Mouse (Mus musculus) MEL (cell line): ENCODE measurements around the gene H2-Eb1. TPM values are rescaled to one million over a fixed set of nuclear protein-coding genes. Genes with fewer than 3 reads are reported as not detected.

ENCODE experiments used
- DNase-seq: peaks from one replicate; pipeline ENCODE4 v3.0.0; 2011; ENCODE audit warnings: low read depth, low spot score
- H3K27ac ChIP-seq: 2 replicates; pipeline ENCODE4 v1.5.1; 2012; ENCODE audit warnings: low read depth, mild to moderate bottlenecking, control low read depth, low read length, moderate library complexity; ENCODE audit not compliant: control insufficient read depth
- H3K27me3 ChIP-seq, 2 experiments: fragments of 150-350 bp in 1 of 2; sonication (generic) in 1 of 2; 2 replicates each; pipeline ENCODE4 v1.6.1; 2012; ENCODE audit warnings: low read length in 2 of 2, mild to moderate bottlenecking in 2 of 2, improper control_type of control experiment in 1 of 2, moderate library complexity in 1 of 2; ENCODE audit not compliant: insufficient read depth in 2 of 2, control insufficient read depth in 1 of 2
- H3K36me3 ChIP-seq, 2 experiments: 2 replicates each; pipeline ENCODE4 v1.6.1; 2012 to 2014; ENCODE audit warnings: low read length in 2 of 2, improper control_type of control experiment in 1 of 2, inconsistent platforms in 1 of 2, mild to moderate bottlenecking in 1 of 2; ENCODE audit not compliant: insufficient read depth in 2 of 2, control insufficient read depth in 1 of 2
- H3K4me1 ChIP-seq, 2 experiments: fragments of 150-350 bp in 1 of 2; sonication (generic) in 1 of 2; 2 replicates each; pipeline ENCODE4 v1.6.1; 2012; ENCODE audit warnings: low read length in 2 of 2, improper control_type of control experiment in 1 of 2, mild to moderate bottlenecking in 1 of 2; ENCODE audit not compliant: insufficient read depth in 2 of 2, control insufficient read depth in 1 of 2
- H3K4me3 ChIP-seq, 2 experiments: fragments of 150-350 bp in 1 of 2; sonication (generic) in 1 of 2; 2 replicates each; pipeline ENCODE4 v1.5.1; 2012; ENCODE audit warnings: low read depth in 2 of 2, low read length in 2 of 2, mild to moderate bottlenecking in 2 of 2, moderate library complexity in 2 of 2, control low read depth in 1 of 2, improper control_type of control experiment in 1 of 2; ENCODE audit not compliant: control insufficient read depth in 1 of 2, insufficient read depth in 1 of 2
- H3K79me2 ChIP-seq: 2 replicates; pipeline ENCODE4 v1.6.1; 2012; ENCODE audit warnings: mild to moderate bottlenecking, low read length, moderate library complexity; ENCODE audit not compliant: control insufficient read depth, poor library complexity, insufficient read depth
- H3K9ac ChIP-seq: 2 replicates; pipeline ENCODE4 v1.6.1; 2012; ENCODE audit warnings: low read depth, mild to moderate bottlenecking, control low read depth, low read length, moderate library complexity; ENCODE audit not compliant: control insufficient read depth, poor library complexity, severe bottlenecking
- H3K9me3 ChIP-seq: fragments of 150-350 bp; sonication (generic); replicated peaks from 2 replicates; pipeline ENCODE4 v1.6.1; 2012; ENCODE audit warnings: mild to moderate bottlenecking, low read length, improper control_type of control experiment, moderate library complexity; ENCODE audit not compliant: insufficient read depth
- BHLHE40 ChIP-seq: IDR thresholded peaks from 2 replicates; pipeline ENCODE4 v1.6.1; 2012; ENCODE audit warnings: low read depth, mild to moderate bottlenecking, inconsistent platforms, low read length, improper control_type of control experiment, borderline replicate concordance
- CTCF ChIP-seq, 3 experiments: IDR thresholded peaks in 2 of 3; conservative IDR thresholded peaks in 1 of 3; 2 replicates each; pipeline ENCODE4 v1.5.1; 2011 to 2012; ENCODE audit warnings: low read length in 3 of 3, low read depth in 2 of 3, mild to moderate bottlenecking in 2 of 3, improper control_type of control experiment in 1 of 3, inconsistent platforms in 1 of 3, mixed read lengths in 1 of 3, moderate library complexity in 1 of 3; ENCODE audit not compliant: control insufficient read depth in 1 of 3, insufficient read depth in 1 of 3, poor library complexity in 1 of 3, severe bottlenecking in 1 of 3
- ELF1 ChIP-seq: IDR thresholded peaks from 2 replicates; pipeline ENCODE4 v1.6.1; 2014; ENCODE audit warnings: low read depth, mild to moderate bottlenecking, inconsistent platforms, low read length, improper control_type of control experiment, moderate library complexity
- EP300 ChIP-seq, 2 experiments: IDR thresholded peaks; 2 replicates each; pipeline ENCODE4 v1.6.1; 2011; ENCODE audit warnings: improper control_type of control experiment in 2 of 2, low read length in 2 of 2, low read depth in 1 of 2, mild to moderate bottlenecking in 1 of 2
- ETS1 ChIP-seq: IDR thresholded peaks from 2 replicates; pipeline ENCODE4 v1.6.1; 2012; ENCODE audit warnings: low read depth, mild to moderate bottlenecking, inconsistent platforms, low read length, improper control_type of control experiment, moderate library complexity
- GATA1 ChIP-seq: IDR thresholded peaks from 2 replicates; pipeline ENCODE4 v1.6.1; 2011; ENCODE audit warnings: low read depth, low read length, improper control_type of control experiment
- HCFC1 ChIP-seq: IDR thresholded peaks from 2 replicates; pipeline ENCODE4 v1.6.1; 2012; ENCODE audit warnings: low read depth, mild to moderate bottlenecking, inconsistent platforms, low read length, improper control_type of control experiment, moderate library complexity
- JUND ChIP-seq: IDR thresholded peaks from 2 replicates; pipeline ENCODE4 v1.6.1; 2011; ENCODE audit warnings: low read depth, mild to moderate bottlenecking, improper control_type of control experiment, low read length
- MAFK ChIP-seq: IDR thresholded peaks from 2 replicates; pipeline ENCODE4 v1.6.1; 2011; ENCODE audit warnings: low read depth, mild to moderate bottlenecking, low read length, improper control_type of control experiment, borderline replicate concordance
- MAX ChIP-seq: IDR thresholded peaks from 2 replicates; pipeline ENCODE4 v1.6.1; 2011; ENCODE audit warnings: low read length, improper control_type of control experiment
- MXI1 ChIP-seq: IDR thresholded peaks from 2 replicates; pipeline ENCODE4 v1.6.1; 2011; ENCODE audit warnings: mild to moderate bottlenecking, low read depth, low read length, improper control_type of control experiment
- MYC ChIP-seq: IDR thresholded peaks from 2 replicates; pipeline ENCODE4 v1.6.1; 2011; ENCODE audit warnings: low read depth, mild to moderate bottlenecking, low read length, improper control_type of control experiment, moderate library complexity
- NRF1 ChIP-seq: IDR thresholded peaks from 2 replicates; pipeline ENCODE4 v1.6.1; 2014; ENCODE audit warnings: low read depth, mild to moderate bottlenecking, inconsistent platforms, low read length, improper control_type of control experiment, moderate library complexity; ENCODE audit not compliant: poor library complexity, insufficient read depth, severe bottlenecking
- POLR2A ChIP-seq, 2 experiments: IDR thresholded peaks; 2 replicates each; pipeline ENCODE4 v1.6.1; 2011 to 2012; ENCODE audit warnings: low read length in 2 of 2, mild to moderate bottlenecking in 2 of 2, control low read depth in 1 of 2, improper control_type of control experiment in 1 of 2, low read depth in 1 of 2, moderate library complexity in 1 of 2; ENCODE audit not compliant: control insufficient read depth in 1 of 2, insufficient read depth in 1 of 2, poor library complexity in 1 of 2
- POLR2AphosphoS2 ChIP-seq: IDR thresholded peaks from 2 replicates; pipeline ENCODE4 v1.6.1; 2011; ENCODE audit warnings: low read length, improper control_type of control experiment
- POLR2AphosphoS5 ChIP-seq: IDR thresholded peaks from 2 replicates; pipeline ENCODE4 v1.6.1; 2012; ENCODE audit warnings: low read depth, borderline replicate concordance, mild to moderate bottlenecking, inconsistent platforms, low read length, moderate library complexity, mixed read lengths
- RAD21 ChIP-seq: IDR thresholded peaks from 2 replicates; pipeline ENCODE4 v1.6.1; 2011; ENCODE audit warnings: mild to moderate bottlenecking, low read depth, low read length, improper control_type of control experiment
- RCOR1 ChIP-seq: IDR thresholded peaks from 2 replicates; pipeline ENCODE4 v1.6.1; 2012; ENCODE audit warnings: low read depth, mild to moderate bottlenecking, inconsistent platforms, low read length, improper control_type of control experiment
- SIN3A ChIP-seq: IDR thresholded peaks from 2 replicates; pipeline ENCODE4 v1.6.1; 2012; ENCODE audit warnings: low read length, improper control_type of control experiment, inconsistent platforms
- SMC3 ChIP-seq: IDR thresholded peaks from 2 replicates; pipeline ENCODE4 v1.6.1; 2011; ENCODE audit warnings: low read depth, low read length, improper control_type of control experiment
- TAL1 ChIP-seq: IDR thresholded peaks from 2 replicates; pipeline ENCODE4 v1.6.1; 2012; ENCODE audit warnings: mild to moderate bottlenecking, inconsistent platforms, low read length, moderate library complexity, mixed read lengths
- TCF12 ChIP-seq: IDR thresholded peaks from 2 replicates; pipeline ENCODE4 v1.6.1; 2014; ENCODE audit warnings: low read depth, mild to moderate bottlenecking, inconsistent platforms, low read length, improper control_type of control experiment, moderate library complexity
- UBTF ChIP-seq: IDR thresholded peaks from 2 replicates; pipeline ENCODE4 v1.6.1; 2012; ENCODE audit warnings: low read depth, mild to moderate bottlenecking, inconsistent platforms, low read length, improper control_type of control experiment, moderate library complexity, borderline replicate concordance; ENCODE audit not compliant: insufficient read depth
- USF1 ChIP-seq: IDR thresholded peaks from 2 replicates; pipeline ENCODE4 v1.6.1; 2014; ENCODE audit warnings: low read depth, mild to moderate bottlenecking, inconsistent platforms, low read length, improper control_type of control experiment, moderate library complexity
- USF2 ChIP-seq, 2 experiments: IDR thresholded peaks; 2 replicates each; pipeline ENCODE4 v1.6.1; 2011 to 2012; ENCODE audit warnings: improper control_type of control experiment in 2 of 2, low read length in 2 of 2, borderline replicate concordance in 1 of 2, inconsistent platforms in 1 of 2, low read depth in 1 of 2, mild to moderate bottlenecking in 1 of 2; ENCODE audit not compliant: insufficient read depth in 1 of 2
- ZC3H11A ChIP-seq: IDR thresholded peaks from 2 replicates; pipeline ENCODE4 v1.6.1; 2012; ENCODE audit warnings: low read depth, mild to moderate bottlenecking, inconsistent platforms, low read length, improper control_type of control experiment
- ZKSCAN1 ChIP-seq: IDR thresholded peaks from 2 replicates; pipeline ENCODE4 v1.6.1; 2012; ENCODE audit warnings: low read depth, mild to moderate bottlenecking, inconsistent platforms, low read length, improper control_type of control experiment, moderate library complexity
- ZMIZ1 ChIP-seq: IDR thresholded peaks from 2 replicates; pipeline ENCODE4 v1.6.1; 2012; ENCODE audit warnings: low read depth, mild to moderate bottlenecking, inconsistent platforms, low read length, improper control_type of control experiment, moderate library complexity
- ZNF384 ChIP-seq: IDR thresholded peaks from 2 replicates; pipeline ENCODE4 v1.6.1; 2012; ENCODE audit warnings: low read depth, mild to moderate bottlenecking, inconsistent platforms, low read length, improper control_type of control experiment
- polyA plus RNA-seq, 2 experiments: library from polyadenylated mRNA; stranded (reverse) in 1 of 2; unstranded in 1 of 2; fragments of >175 nt in 1 of 2; fragments of >200 nt in 1 of 2; gene quantifications; 2 replicates each; pipeline versions ENCODE4 v1.2.1 to v1.2.4; 2012; ENCODE audit warnings: low replicate concordance in 2 of 2, low read depth in 1 of 2; ENCODE audit not compliant: insufficient read length in 2 of 2, insufficient read depth in 1 of 2, missing spikeins in 1 of 2
- total RNA-seq: library from RNA; depleted of rRNA; stranded (reverse); fragments of 300-350 nt; gene quantifications from 2 replicates; pipeline ENCODE4 v1.2.3, GENCODE M21; 2012

H2-Eb1 gene
- total and polyA plus RNA-seq, 3 experiments = 0.07 to 0.15 TPM; not detected in 1

DNA sequence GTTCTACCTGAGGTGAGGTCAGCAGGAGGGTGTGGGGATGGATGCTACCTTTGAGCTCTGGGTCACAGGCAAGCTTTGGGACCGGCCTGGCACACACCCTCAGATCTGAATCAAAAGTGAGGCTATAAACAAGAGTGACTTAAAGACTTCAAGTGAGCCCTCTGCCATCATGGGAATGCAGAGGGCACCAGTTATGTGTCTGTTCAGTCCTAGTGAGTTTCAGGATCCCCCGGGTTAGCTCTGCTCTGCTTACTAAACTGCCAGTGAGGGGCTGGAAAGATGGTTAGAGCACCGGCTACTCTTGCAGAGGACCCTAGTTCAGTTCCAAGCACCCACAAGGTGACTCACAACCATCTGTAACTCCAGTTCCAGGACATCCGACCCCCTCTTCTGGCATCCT is 13.1 kb upstream of the H2-Eb1 start:
- H3K9me3 ChIP-seq = no peaks in the 10 kb centered on the region
- no peaks in the 10 kb centered on the region for H3K79me2 ChIP-seq
- no peak for DNase-seq
- H3K9ac ChIP-seq = no peak overlapping the region
- H3K27me3 ChIP-seq = peaks cover 4% of the 10 kb centered on the region in 2 experiments
- H3K4me1 ChIP-seq = peaks cover 0 to 6% of the 10 kb centered on the region in 2 experiments; a peak in 2 of 4 replicates
- TF ChIP-seq MAFK (no peak), ZC3H11A (no peak), GATA1 (no peak), ZKSCAN1 (no peak), USF2 (IDR thresholded peaks at IDR 0.05; ENCODE audit: borderline replicate concordance in 1 of 2, insufficient read depth in 1 of 2, low read depth in 1 of 2, low read length in 2 of 2) (no peak), RAD21 (no peak), JUND (no peak), TAL1 (no peak), MAX (no peak), SMC3 (no peak), TCF12 (no peak), ZNF384 (no peak), CTCF (IDR thresholded peaks at IDR 0.05 in 2 of 3, conservative IDR thresholded peaks at IDR 0.05 in 1 of 3; ENCODE audit: control insufficient read depth in 1 of 3, insufficient read depth in 1 of 3, low read depth in 2 of 3, low read length in 3 of 3, poor library complexity in 1 of 3, severe bottlenecking in 1 of 3) (no peak), MXI1 (no peak), NRF1 (no peak)
- no peak overlapping the region for H3K27ac ChIP-seq
- no peaks in the 10 kb centered on the region; a peak in 1 of 4 replicates for H3K36me3 ChIP-seq
- no peak overlapping the region for H3K4me3 ChIP-seq

DNA sequence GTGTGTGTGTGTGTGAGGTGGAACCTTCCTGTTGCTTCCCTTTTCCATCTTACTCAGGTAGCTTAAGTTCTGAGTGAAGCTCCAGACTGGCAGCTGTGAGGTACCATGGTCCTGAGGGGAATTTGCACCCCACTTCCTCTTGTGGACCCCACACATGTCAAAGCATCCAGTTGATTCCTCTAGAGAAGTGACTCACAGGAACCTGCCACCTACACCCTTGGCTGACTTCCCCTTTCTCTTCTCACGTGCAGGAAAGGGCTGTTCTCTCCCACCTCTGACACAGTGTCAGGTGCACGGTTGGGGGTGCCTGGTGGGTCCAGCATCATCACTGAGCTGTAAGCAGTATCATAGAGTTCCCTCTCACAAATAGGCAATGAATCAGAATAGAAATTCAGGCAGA is 12.1 kb upstream of the H2-Eb1 start:
- Histone ChIP-seq H3K4me1 (peaks cover 0 to 6% of the 10 kb centered on the region in 2 experiments; a peak in 2 of 4 replicates), H3K27me3 (peaks cover 4 to 5% of the 10 kb centered on the region in 2 experiments), H3K9me3 (no peaks in the 10 kb centered on the region), H3K36me3 (no peaks in the 10 kb centered on the region; a peak in 1 of 4 replicates), H3K9ac (no peak overlapping the region), H3K4me3 (no peak overlapping the region), H3K79me2 (no peaks in the 10 kb centered on the region), H3K27ac (no peak overlapping the region)
- peak; percentile 66 for DNase-seq
- TF ChIP-seq EP300 (IDR thresholded peaks at IDR 0.05; ENCODE audit: low read depth in 1 of 2, low read length in 2 of 2) (no peak), USF2 (IDR thresholded peaks at IDR 0.05; ENCODE audit: borderline replicate concordance in 1 of 2, insufficient read depth in 1 of 2, low read depth in 1 of 2, low read length in 2 of 2) (no peak), MAX (0 out of 2 replicates have a peak, but pooled peaks have one; percentile 34), SMC3 (no peak), NRF1 (no peak), MAFK (no peak), ELF1 (no peak), UBTF (no peak), ZC3H11A (no peak), MYC (0 out of 2 replicates have a peak, but pooled peaks have one; percentile 29), HCFC1 (no peak), TCF12 (no peak), ETS1 (peak; percentile 17; the same call in 1 of the 2 replicates), RCOR1 (no peak), SIN3A (no peak), CTCF (IDR thresholded peaks at IDR 0.05 in 2 of 3, conservative IDR thresholded peaks at IDR 0.05 in 1 of 3; ENCODE audit: control insufficient read depth in 1 of 3, insufficient read depth in 1 of 3, low read depth in 2 of 3, low read length in 3 of 3, poor library complexity in 1 of 3, severe bottlenecking in 1 of 3) (no peak), RAD21 (no peak), GATA1 (no peak), POLR2AphosphoS2 (no peak), ZNF384 (no peak), TAL1 (no peak), ZMIZ1 (no peak), POLR2A (IDR thresholded peaks at IDR 0.05; ENCODE audit: control insufficient read depth in 1 of 2, insufficient read depth in 1 of 2, low read depth in 1 of 2, low read length in 2 of 2, poor library complexity in 1 of 2) (no peak), BHLHE40 (peak; percentile 94), USF1 (no peak), POLR2AphosphoS5 (no peak)
